Mouse (Mus musculus) forebrain, postnatal 0 days (tissue): ENCODE data around the gene BC029722. TPM values are rescaled to one million over a fixed set of nuclear protein-coding genes. Genes with fewer than 3 reads are reported as not detected.

Source experiments
- ATAC-seq: fragments of 200-750 bp; cut with Nextera tagmentation; 2 replicates; pipeline ENCODE4 v1.8.0; 2017; ENCODE audit warnings: mild to moderate bottlenecking, moderate library complexity
- DNase-seq: peaks from one replicate; pipeline ENCODE4 v3.0.0-alpha.2; 2015
- H3K27ac ChIP-seq: fragments of 300-500 bp; sonication (generic); 2 replicates; pipeline ENCODE4 v1.5.1; 2014; ENCODE audit warnings: low read depth, mild to moderate bottlenecking, antibody characterized with exemption, low read length, moderate library complexity, mixed read lengths
- H3K27me3 ChIP-seq: fragments of 300-500 bp; sonication (generic); 2 replicates; pipeline ENCODE4 v1.6.1; 2014; ENCODE audit warnings: mild to moderate bottlenecking, low read length, mixed read lengths; ENCODE audit not compliant: insufficient read depth
- H3K36me3 ChIP-seq: fragments of 300-500 bp; sonication (generic); 2 replicates; pipeline ENCODE4 v1.6.1; 2014; ENCODE audit warnings: mild to moderate bottlenecking, moderate library complexity; ENCODE audit not compliant: insufficient read depth
- H3K4me1 ChIP-seq: fragments of 300-500 bp; sonication (generic); 2 replicates; pipeline ENCODE4 v1.6.1; 2014; ENCODE audit warnings: antibody characterized with exemption; ENCODE audit not compliant: insufficient read depth
- H3K4me2 ChIP-seq: fragments of 300-500 bp; sonication (generic); 2 replicates; pipeline ENCODE4 v1.6.1; 2014; ENCODE audit warnings: low read depth, mild to moderate bottlenecking, moderate library complexity
- H3K4me3 ChIP-seq: fragments of 300-500 bp; sonication (generic); 2 replicates; pipeline ENCODE4 v1.5.1; 2014; ENCODE audit warnings: low read depth, low read length, mixed read lengths
- H3K9ac ChIP-seq: fragments of 300-500 bp; sonication (generic); 2 replicates; pipeline ENCODE4 v1.6.1; 2014; ENCODE audit warnings: mild to moderate bottlenecking
- H3K9me3 ChIP-seq: fragments of 300-500 bp; sonication (generic); 2 replicates; pipeline ENCODE4 v1.6.1; 2016; ENCODE audit warnings: low read length
- CTCF ChIP-seq: sonication (generic); IDR thresholded peaks from 2 replicates; pipeline ENCODE4 v1.5.1; 2016; ENCODE audit warnings: antibody characterized with exemption, control low read depth, low read depth
- WGBS: fragments of 180-500 bp; shearing (Covaris S2); extraction: QIAGEN DNeasy Blood & Tissue Kit; methylation state at CpG from one replicate; pipeline ENCODE4 v1.1.7; 2014; 5-methylcytosine and 5-hydroxymethylcytosine counted together
- polyA plus RNA-seq: library from polyadenylated mRNA; unstranded; fragments of >200 nt; fragmentation: Nextera tagmentation; extraction: Ambion mirVana; gene quantifications from 2 replicates; pipeline ENCODE4 v1.2.1, GENCODE M21; 2015
- total RNA-seq: library from RNA; depleted of rRNA; stranded (reverse); fragments of >200 nt; gene quantifications from 2 replicates; pipeline ENCODE4 v1.2.3, GENCODE M21; 2014; rRNA removed

The BC029722 gene
- 26.4 and 31.4 TPM in 2 replicates for total RNA-seq
- 53.4 and 55.5 TPM in 2 replicates for polyA plus RNA-seq

DNA sequence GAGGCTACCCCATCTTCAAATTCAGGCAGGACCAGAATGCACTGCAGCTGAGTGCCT is at the start of gene BC029722:
BC029722 (minus strand) TSS at position 35 of the 57 bp plus-strand sequence.
- no peaks in the 10 kb centered on the region for H3K27me3 ChIP-seq
- H3K4me3 ChIP-seq, result peak within 1 kb of the TSS; percentile 54
- peak within 1 kb of the TSS; percentile 93 for H3K4me2 ChIP-seq
- ATAC-seq (no peak), DNase-seq (no peak)
- no peaks in the 10 kb centered on the region for H3K9me3 ChIP-seq
- no peak for TF ChIP-seq CTCF
- H3K27ac ChIP-seq, result peak within 1 kb of the TSS; percentile 81
- peaks cover 6% of the 10 kb centered on the region; the same call in 1 of the 2 replicates for H3K4me1 ChIP-seq
- H3K9ac ChIP-seq, result peak within 1 kb of the TSS; percentile 79
- H3K36me3 ChIP-seq, result peaks cover 53% of the 10 kb centered on the region

- Histone ChIP-seq H3K4me1 (0 out of 2 replicates have a peak, but pooled peaks cover 4% of the 10 kb centered on the region), H3K27ac (no peak overlapping the region), H3K4me3 (no peak overlapping the region), H3K4me2 (no peak overlapping the region), H3K9ac (no peak overlapping the region), H3K9me3 (no peaks in the 10 kb centered on the region), H3K27me3 (no peaks in the 10 kb centered on the region), H3K36me3 (peaks cover 12% of the 10 kb centered on the region)
- ATAC-seq (no peak), DNase-seq (no peak)
- no peak for TF ChIP-seq CTCF
- WGBS, result 95% methylated on average over 8 of the region's 8 CpGs
These were observed 49.1 kb upstream of the BC029722 start for GRCm38 (mm10) chr2:155868320-155868719.

DNA sequence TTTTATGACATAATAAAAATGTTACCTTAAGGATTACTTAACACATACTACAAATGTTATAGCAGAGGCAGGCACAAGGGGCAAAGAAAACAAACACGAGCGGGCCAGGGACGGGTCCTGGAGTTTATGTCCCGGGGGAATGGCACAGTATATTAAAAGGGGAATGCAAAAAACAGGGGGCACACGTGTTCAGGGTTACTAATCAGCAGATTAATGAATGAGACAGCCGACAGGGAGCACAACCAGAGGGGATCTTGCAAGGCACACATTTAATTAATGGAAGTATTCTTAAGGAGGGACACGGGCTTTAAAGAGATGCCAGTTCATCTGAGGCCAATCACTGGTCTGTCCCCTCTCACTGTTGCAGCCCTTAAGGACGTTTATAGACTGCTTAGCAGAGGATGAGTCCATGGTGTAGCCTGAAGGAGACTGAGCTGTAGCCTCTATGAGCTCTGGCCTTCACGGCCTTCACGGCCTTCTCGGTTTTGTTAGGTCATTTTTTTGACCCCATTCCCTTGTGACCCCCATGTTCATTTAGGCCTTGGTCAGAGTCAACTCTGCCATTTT is 44.2 kb upstream of the BC029722 start:
- peak overlapping the region; percentile 31; the same call in 1 of the 2 replicates for H3K27ac ChIP-seq
- ATAC-seq (peak; percentile 67), DNase-seq (no peak)
- TF ChIP-seq CTCF, result no peak
- peaks cover 3% of the 10 kb centered on the region; the same call in 1 of the 2 replicates for H3K36me3 ChIP-seq
- peak overlapping the region; percentile 19 for H3K4me2 ChIP-seq
- WGBS, result 38% methylated on average over 11 of the region's 11 CpGs
- no peak overlapping the region for H3K9ac ChIP-seq
- no peaks in the 10 kb centered on the region for H3K9me3 ChIP-seq
- no peaks in the 10 kb centered on the region for H3K27me3 ChIP-seq
- H3K4me1 ChIP-seq, result no peaks in the 10 kb centered on the region
- no peak overlapping the region for H3K4me3 ChIP-seq

DNA sequence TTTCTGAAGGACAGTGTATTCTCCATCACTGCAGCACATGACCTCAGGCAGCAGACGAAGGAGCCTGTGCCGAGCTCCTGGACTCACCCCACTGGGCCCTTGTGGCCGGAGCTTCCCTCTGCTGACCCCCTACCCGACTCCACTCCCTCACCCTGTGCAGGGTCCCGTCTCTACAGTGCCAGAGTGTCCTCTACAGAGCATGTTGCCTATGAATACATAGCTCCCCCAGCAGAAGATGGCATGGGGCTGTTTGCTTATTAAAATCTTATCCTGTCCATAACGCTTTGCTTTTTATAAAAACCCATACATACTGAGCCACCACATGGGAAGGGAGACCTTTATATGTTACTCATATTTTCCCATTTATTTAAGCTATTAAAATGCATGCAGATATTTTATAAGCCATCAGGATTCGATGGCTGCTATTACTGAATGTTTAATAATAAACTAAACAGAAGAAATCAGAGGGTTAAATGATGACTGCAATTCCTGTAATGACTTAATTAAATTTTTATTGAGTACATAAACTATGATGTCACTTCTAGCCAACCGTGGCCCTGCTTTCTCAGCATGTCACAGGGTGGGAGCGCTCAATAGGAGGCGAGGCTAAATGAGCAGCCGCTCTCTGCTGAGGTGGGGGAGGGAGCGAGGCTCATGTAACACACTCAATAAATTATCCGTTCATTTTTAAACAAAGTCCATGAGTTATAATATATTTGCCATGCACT is 43.5 kb upstream of the BC029722 start:
- no peak overlapping the region for H3K4me3 ChIP-seq
- H3K9ac ChIP-seq, result no peak overlapping the region
- WGBS, result 46% methylated on average over 13 of the region's 13 CpGs
- peak; percentile 75 for DNase-seq
- H3K36me3 ChIP-seq, result peaks cover 3% of the 10 kb centered on the region
- H3K4me2 ChIP-seq, result peak overlapping the region; percentile 19
- H3K27me3 ChIP-seq, result no peaks in the 10 kb centered on the region
- no peak for TF ChIP-seq CTCF
- peak overlapping the region; percentile 35; the same call in 1 of the 2 replicates for H3K27ac ChIP-seq
- ATAC-seq, result peak; percentile 99
- no peaks in the 10 kb centered on the region for H3K4me1 ChIP-seq
- H3K9me3 ChIP-seq, result no peaks in the 10 kb centered on the region

DNA sequence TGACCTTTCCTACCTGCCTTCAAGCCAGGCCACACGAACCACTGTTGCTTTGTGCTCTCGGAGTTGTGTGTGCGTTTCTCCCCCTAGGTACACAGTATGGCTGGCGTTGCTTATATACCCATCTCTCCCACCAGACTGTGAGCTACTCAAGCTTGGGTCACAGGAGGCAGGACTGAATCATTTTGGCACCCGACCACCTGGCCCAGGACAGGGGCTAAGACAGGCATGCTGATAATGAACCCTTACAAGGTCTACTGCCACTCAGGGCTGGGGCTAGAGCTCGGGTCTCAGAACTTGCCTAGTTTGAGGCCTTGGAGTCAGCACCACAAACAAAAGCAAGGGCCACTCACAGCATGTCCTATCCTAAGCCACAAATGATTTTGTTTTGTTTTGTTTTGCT is 42.4 kb upstream of the BC029722 start:
- no peak overlapping the region for H3K9ac ChIP-seq
- WGBS, result 92% methylated on average over 6 of the region's 6 CpGs
- no peaks in the 10 kb centered on the region; the same call in none of the 2 replicates for H3K36me3 ChIP-seq
- no peaks in the 10 kb centered on the region for H3K27me3 ChIP-seq
- H3K4me1 ChIP-seq, result no peaks in the 10 kb centered on the region
- H3K9me3 ChIP-seq, result no peaks in the 10 kb centered on the region
- no peak overlapping the region for H3K4me3 ChIP-seq
- no peak for TF ChIP-seq CTCF
- no peak overlapping the region for H3K27ac ChIP-seq
- ATAC-seq, result no peak
- H3K4me2 ChIP-seq, result no peak overlapping the region
- no peak for DNase-seq

GRCm38 (mm10) chr2:155860102-155860501 is 40.9 kb upstream of the BC029722 start:
- Histone ChIP-seq H3K27ac (no peak overlapping the region), H3K4me1 (no peaks in the 10 kb centered on the region), H3K27me3 (no peaks in the 10 kb centered on the region), H3K4me2 (no peak overlapping the region), H3K9me3 (no peaks in the 10 kb centered on the region), H3K9ac (no peak overlapping the region), H3K4me3 (no peak overlapping the region), H3K36me3 (no peaks in the 10 kb centered on the region; the same call in none of the 2 replicates)
- ATAC-seq, result no peak
- DNase-seq, result no peak
- 86% methylated on average over 7 of the region's 7 CpGs for WGBS
- no peak for TF ChIP-seq CTCF

- no peaks in the 10 kb centered on the region for H3K4me1 ChIP-seq
- H3K9me3 ChIP-seq, result no peaks in the 10 kb centered on the region
- peaks cover 35% of the 10 kb centered on the region for H3K36me3 ChIP-seq
- H3K4me2 ChIP-seq, result no peak overlapping the region
- DNase-seq (no peak), ATAC-seq (no peak)
- no peak overlapping the region for H3K4me3 ChIP-seq
- H3K27ac ChIP-seq, result no peak overlapping the region
- no peak overlapping the region for H3K9ac ChIP-seq
- 89% methylated on average over 5 of the region's 5 CpGs for WGBS
- no peaks in the 10 kb centered on the region for H3K27me3 ChIP-seq
- no peak for TF ChIP-seq CTCF
These were observed 33.3 kb upstream of the BC029722 start for GRCm38 (mm10) chr2:155852536-155852935.
